Mouse (Mus musculus) frontal cortex, postnatal 25 days (tissue): Measurements from ENCODE around the gene Olfr726.
A peak's percentile ranks its signal among the peaks of the same experiment; 100 is the strongest.

ENCODE experiments used
- DNase-seq, 2 experiments: peaks; one replicate each; pipeline ENCODE4 v3.0.0; 2022; ENCODE audit warnings: low spot score in 2 of 2

The Olfr726 gene

DNA sequence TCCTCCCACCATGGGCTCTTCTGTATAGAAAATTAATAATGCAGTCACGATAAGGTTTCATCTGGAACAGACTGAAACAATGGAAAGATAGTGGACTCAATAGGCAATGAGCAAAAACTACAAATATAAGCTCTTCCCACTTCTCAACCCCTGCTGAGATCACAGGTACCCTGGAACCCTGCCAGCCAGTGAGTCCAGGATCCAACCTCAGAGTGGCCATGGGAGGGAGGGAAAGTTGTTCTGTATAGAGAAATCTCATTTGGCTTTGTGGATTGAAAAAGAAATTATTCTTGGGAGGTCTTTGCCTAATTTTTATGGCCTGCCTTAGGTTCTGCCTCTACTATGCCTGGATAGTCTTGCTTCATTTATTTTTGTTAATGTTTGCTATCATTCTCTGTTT lies at the start of gene Olfr726:
Gene Olfr726, minus strand, starts transcription at position 101 of the 400 bp plus-strand sequence.
- no peak for DNase-seq

DNA sequence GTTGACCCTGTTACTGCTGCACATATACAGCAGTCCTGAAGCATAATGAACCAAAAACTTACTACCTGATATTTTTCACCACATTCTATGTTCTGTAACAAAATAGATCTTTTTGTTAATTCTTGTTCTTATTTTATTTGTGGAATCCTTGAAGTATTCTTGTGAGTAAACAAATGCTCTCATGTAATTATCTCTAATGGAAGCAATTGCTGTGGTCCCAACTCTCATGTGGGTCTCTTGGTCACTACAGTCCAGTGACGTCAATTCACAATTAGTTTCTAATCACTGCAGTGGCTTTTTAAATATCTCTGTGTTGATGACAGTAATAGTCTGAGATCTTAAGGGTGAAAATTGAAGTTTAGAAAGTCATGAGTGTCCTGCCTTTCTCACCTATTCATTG lies 32.1 kb upstream of the Olfr726 start, which contains the start of gene Olfr727:
Gene Olfr727, plus strand, starts transcription at position 301 of the 400 bp plus-strand sequence.
- no peak for DNase-seq

DNA sequence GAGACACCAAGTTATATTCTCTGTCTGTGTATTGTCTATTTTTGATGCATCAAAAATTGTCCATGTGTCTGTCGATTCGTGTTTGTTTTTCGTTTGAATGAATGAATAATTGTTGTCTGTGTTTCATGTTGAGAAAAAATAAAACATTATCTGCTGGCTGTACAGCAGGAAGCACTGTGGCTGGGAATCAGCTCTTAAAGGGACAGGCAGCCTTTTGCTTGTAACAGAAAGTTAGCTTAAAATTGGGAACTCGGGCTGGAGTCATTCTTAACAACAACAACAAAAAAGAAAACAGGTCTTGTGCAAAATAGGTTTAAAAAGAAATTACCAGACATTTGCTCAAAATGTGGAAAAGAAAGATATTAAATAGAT lies 28.0 kb downstream of the Olfr726 start:
- no peak for DNase-seq

DNA sequence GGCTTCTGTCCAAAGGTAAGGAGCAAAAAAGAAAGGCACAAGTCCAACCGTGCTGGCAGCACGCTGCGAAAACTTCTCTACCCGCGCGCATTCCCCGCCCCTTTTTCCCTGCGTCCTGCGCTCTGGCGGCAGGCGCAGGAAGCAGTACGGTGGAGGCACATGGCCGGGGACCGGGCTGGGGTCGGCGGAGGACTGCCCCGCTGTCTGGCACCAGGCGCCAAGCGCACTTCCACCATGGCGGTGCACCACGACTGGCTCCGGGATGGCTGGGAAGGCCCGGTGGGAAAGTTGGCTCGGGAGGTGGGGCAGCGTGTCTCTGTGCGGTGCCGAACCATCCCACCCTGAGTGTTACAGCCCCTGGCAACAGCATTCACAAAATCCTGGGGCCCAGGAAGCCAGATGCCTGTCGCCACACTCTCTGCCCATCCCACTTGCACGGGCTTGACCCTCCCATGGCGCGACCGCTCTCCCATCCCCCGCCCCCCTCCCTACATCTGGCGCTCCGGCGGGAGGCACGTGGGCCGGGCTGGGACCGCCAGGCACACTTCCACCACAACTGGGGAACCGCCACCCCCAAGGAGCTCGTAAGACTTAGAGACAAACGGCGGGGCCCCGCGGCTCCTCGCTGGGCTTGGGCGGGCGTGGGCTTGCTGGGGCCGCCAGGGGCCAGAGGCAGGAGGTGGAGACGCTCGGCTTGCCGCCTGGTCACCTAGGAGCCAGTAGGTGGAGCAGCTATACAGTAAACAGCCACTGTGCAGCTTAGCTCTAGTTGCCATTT lies 28.6 kb downstream of the Olfr726 start:
- peak; percentile 5 to 7 for DNase-seq

DNA sequence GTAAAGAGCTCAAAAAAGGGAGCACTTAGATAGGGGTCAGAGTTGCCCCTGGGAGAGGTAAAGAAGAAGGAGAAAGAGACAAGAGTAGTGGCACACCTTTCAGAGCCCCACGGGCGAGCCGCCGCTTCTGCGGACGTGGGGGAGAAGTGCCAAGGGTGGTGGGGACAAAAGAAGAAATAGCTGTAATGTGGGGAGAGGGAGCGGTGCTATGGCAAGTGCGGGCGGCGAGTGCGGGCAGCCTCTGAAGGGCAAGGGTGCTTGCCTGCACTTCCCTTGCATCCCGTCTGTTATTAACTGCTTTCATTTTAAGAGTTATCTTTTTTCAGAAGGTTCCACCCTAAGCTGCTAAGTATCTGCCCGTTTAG lies 29.2 kb downstream of the Olfr726 start:
- no peak for DNase-seq

DNA sequence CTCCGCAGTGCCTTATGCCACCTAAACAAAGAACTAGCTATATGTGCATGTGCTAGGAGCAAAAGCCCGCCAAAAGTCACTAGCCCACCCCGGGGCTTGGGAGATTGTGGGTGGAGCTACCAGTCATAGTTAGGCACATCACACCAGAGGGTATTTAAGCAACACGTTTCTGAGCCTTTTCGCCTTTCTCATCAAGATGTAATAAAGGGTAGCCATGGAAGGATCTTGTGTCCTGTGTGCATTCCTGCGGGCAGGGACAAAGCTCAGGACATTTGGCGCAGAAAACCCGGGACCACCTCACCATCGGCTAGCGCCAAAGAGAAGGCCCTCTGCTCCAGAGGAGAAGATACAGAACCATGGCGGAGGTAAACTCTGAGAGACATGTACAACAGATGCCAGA lies 29.6 kb downstream of the Olfr726 start:
- DNase-seq, result no peak

DNA sequence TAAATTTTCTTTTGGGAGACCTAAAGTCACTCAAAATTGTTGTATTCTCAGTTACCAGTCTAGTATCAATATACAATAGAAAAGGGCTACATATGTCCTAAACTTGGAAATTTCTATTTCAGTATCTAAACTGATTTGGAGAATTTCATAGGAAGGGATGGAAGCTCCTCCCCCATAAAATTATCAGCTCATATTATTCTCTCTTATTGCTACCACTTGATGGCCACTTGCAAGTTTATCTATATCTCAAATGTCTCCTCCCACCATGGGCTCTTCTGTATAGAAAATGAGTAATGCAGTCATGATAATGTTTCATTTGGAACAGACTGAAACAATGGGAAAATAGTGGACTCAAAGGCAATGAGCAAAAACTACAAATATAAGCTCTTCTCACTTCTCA lies 50.5 kb downstream of the Olfr726 start, which contains the start of gene Olfr725:
Gene Olfr725, minus strand, starts transcription at position 101 of the 400 bp plus-strand sequence.
- DNase-seq, result no peak
